8 mouse cellular contexts compared by ENCODE assay signal in the genomic region with DNA sequence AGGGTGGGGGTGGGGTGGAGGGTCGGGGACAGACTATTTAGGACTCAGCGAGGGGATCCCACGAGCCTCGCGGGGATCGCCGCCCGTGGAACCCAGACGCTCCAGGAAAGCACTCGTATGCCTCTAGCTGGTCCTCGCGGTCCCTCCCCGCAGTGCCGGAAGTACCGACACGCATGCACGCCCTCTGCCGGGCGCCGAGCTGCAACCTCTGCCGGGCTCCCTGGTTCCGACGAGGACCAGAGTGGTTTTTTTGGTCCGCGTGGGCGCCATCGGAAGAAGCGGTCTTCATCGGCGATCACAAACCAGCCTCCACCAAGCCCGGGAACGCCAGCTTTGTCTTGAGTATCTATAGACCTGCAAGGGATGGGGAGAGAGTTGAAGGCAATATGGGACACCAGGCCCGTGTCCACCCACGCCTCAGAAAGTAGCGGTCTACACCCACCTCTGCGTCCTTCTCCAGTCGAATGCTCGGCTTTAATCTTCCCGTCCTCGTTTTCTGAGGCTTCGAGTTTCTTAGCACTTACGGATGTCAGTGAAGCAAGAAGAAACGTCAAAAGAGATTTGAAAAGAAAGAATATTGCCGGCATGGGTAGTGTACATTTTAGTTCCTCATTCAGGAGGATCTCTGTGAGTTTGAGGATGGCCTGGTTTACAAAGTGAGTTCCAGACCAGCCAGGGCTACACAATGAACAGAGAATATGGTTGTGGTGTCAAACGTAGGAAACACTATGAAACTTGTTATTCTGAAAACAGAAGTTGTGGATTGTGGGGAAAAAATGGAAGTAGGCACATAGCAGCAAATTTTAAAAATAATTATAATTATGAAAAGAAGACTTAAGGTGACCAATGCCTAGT. TPM values are rescaled to one million over a fixed set of nuclear protein-coding genes. Genes with fewer than 3 reads are reported as not detected.
A peak's percentile ranks its signal among the peaks of the same experiment; 100 is the strongest.
DNase-seq lines count a peak whose midpoint lies in the region; ATAC-seq lines count a peak whose summit lies in the region.

Mettl5 (minus strand) TSS at position 165 of the 855 bp plus-strand sequence.

- peak within 1 kb of the TSS; percentile 57 for H3K4me3 ChIP-seq in hindbrain, embryonic 15.5 days

- H3K27ac ChIP-seq in hindbrain, embryonic 15.5 days (replicated peaks) = peak within 1 kb of the TSS; percentile 58; the same call in 1 of the 2 replicates

- ATAC-seq in hindbrain, embryonic 15.5 days (ENCODE audit: low FRiP score, low read depth) = peak; percentile 97

- WGBS in hindbrain, embryonic 15.5 days = 2% methylated on average over 45 of the region's 45 CpGs

- no peaks in the 10 kb centered on the region for H3K36me3 ChIP-seq in hindbrain, embryonic 15.5 days

- peak; percentile 74 for DNase-seq in WW6 (ENCODE audit: low read depth, low spot score)
- DNase-seq in cerebellum, postnatal 36 days = peak; percentile 86 to 87
- DNase-seq in frontal cortex, postnatal 36 days (ENCODE audit: low spot score in 2 of 2) = peak; percentile 86 to 91
- peak; percentile 83 to 84 for DNase-seq in layer of hippocampus, postnatal 36 days
- peak; percentile 90 for DNase-seq in lung, postnatal 25 days (ENCODE audit: low spot score)
- peak; percentile 90 for DNase-seq in retina, embryonic 14.5 days (ENCODE audit: low spot score)
- DNase-seq in thymus, postnatal 36 days = peak; percentile 89 to 92

- H3K4me2 ChIP-seq in hindbrain, embryonic 15.5 days = peak within 1 kb of the TSS; percentile 73

- no peaks in the 10 kb centered on the region for H3K9me3 ChIP-seq in hindbrain, embryonic 15.5 days

- peaks cover 15% of the 10 kb centered on the region; the same call in 1 of the 2 replicates for H3K4me1 ChIP-seq in hindbrain, embryonic 15.5 days (replicated peaks)

- H3K9ac ChIP-seq in hindbrain, embryonic 15.5 days = peak within 1 kb of the TSS; percentile 64

- no peaks in the 10 kb centered on the region for H3K27me3 ChIP-seq in hindbrain, embryonic 15.5 days

RNA-seq across cellular contexts. Expression of gene Mettl5, which starts in this region (rescaled TPM):
- polyA plus RNA-seq in hindbrain, embryonic 15.5 days (2015; fragmentation: Nextera tagmentation; extraction: Ambion mirVana) = 31.8 and 32.6 TPM in 2 replicates
- total RNA-seq in layer of hippocampus, postnatal 36 days (2021) = 10 to 100 TPM; 12.8 to 12.9 TPM

Comparison
In these comparisons a context has a peak if more than half of its experiments do, and no peak if none do; other contexts are left out.
1. Peak in every context shown above with its lines: DNase-seq, ATAC-seq, H3K4me3 ChIP-seq and H3K27ac ChIP-seq.